Mouse (Mus musculus) lung, embryonic 14.5 days (tissue): ENCODE results near the gene Dlgap4. TPM values are rescaled to one million over a fixed set of nuclear protein-coding genes. Genes with fewer than 3 reads are reported as not detected.
A peak's percentile ranks its signal among the peaks of the same experiment; 100 is the strongest.

Experiments used
- ATAC-seq: fragments of 200-750 bp; cut with Nextera tagmentation; 2 replicates; pipeline ENCODE4 v1.8.0; 2017; ENCODE audit warnings: mild to moderate bottlenecking, moderate TSS enrichment, moderate library complexity; ENCODE audit not compliant: insufficient read depth
- DNase-seq: peaks from one replicate; pipeline ENCODE4 v3.0.0-alpha.2; 2015
- H3K27ac ChIP-seq: fragments of 300-500 bp; sonication (generic); 2 replicates; pipeline ENCODE4 v1.5.1; 2014; ENCODE audit warnings: low read depth, mild to moderate bottlenecking, moderate library complexity
- H3K27me3 ChIP-seq: fragments of 300-500 bp; sonication (generic); 2 replicates; pipeline ENCODE4 v1.6.1; 2014; ENCODE audit warnings: low read length, control low read depth; ENCODE audit not compliant: insufficient read depth
- H3K36me3 ChIP-seq: fragments of 300-500 bp; sonication (generic); 2 replicates; pipeline ENCODE4 v1.6.1; 2014; ENCODE audit warnings: control low read depth; ENCODE audit not compliant: insufficient read depth
- H3K4me1 ChIP-seq: fragments of 300-500 bp; sonication (generic); 2 replicates; pipeline ENCODE4 v1.6.1; 2014; ENCODE audit warnings: antibody characterized with exemption, control low read depth; ENCODE audit not compliant: insufficient read depth
- H3K4me2 ChIP-seq: fragments of 300-500 bp; sonication (generic); 2 replicates; pipeline ENCODE4 v1.6.1; 2014; ENCODE audit warnings: mild to moderate bottlenecking
- H3K4me3 ChIP-seq: fragments of 300-500 bp; sonication (generic); 2 replicates; pipeline ENCODE4 v1.5.1; 2014; ENCODE audit warnings: low read depth, low read length
- H3K9ac ChIP-seq: fragments of 300-500 bp; sonication (generic); 2 replicates; pipeline ENCODE4 v1.6.1; 2014
- H3K9me3 ChIP-seq: fragments of 300-500 bp; sonication (generic); 2 replicates; pipeline ENCODE4 v1.6.1; 2016; ENCODE audit warnings: low read depth, low read length, control low read depth
- CTCF ChIP-seq: IDR thresholded peaks from 2 replicates; pipeline ENCODE4 v1.5.1; 2016; ENCODE audit warnings: antibody characterized with exemption, low read depth
- WGBS: fragments of 180-500 bp; shearing (Covaris S2); extraction: QIAGEN DNeasy Blood & Tissue Kit; methylation state at CpG from one replicate; pipeline ENCODE4 v1.1.7; 2014; 5-methylcytosine and 5-hydroxymethylcytosine counted together
- polyA plus RNA-seq: library from polyadenylated mRNA; unstranded; fragments of >200 nt; fragmentation: Nextera tagmentation; extraction: Ambion mirVana; gene quantifications from 2 replicates; pipeline ENCODE4 v1.2.1, GENCODE M21; 2014

Gene Dlgap4
- polyA plus RNA-seq, 1 experiment from 2014 or later = 78.7 TPM

DNA sequence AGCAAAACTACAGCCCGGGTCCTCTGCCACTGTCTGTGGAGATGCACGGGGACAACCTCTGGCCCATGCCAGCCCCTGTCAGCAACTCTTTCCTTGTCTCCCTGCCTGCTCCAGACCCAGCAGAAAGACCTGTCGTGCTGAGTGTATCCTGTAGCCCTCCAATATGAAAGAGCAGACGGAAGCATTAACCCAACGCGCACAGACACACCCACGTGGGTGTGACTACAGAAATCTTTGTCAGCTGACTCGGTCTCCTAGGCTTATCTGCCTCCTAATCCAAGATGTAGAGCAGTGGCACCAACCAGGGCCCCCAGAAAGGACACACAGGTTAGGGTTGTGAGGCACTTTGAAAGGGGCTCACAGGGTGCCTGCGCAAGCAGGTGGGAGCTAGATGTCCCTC is 9.8 kb upstream of the Dlgap4 start:
- H3K4me2 ChIP-seq = no peak overlapping the region
- no peaks in the 10 kb centered on the region for H3K27me3 ChIP-seq
- DNase-seq (no peak), ATAC-seq (no peak)
- H3K4me3 ChIP-seq = no peak overlapping the region
- H3K9ac ChIP-seq = no peak overlapping the region
- H3K27ac ChIP-seq = no peak overlapping the region
- H3K9me3 ChIP-seq = no peaks in the 10 kb centered on the region
- WGBS = 79% methylated on average over 9 of the region's 9 CpGs
- no peaks in the 10 kb centered on the region for H3K36me3 ChIP-seq
- H3K4me1 ChIP-seq = no peaks in the 10 kb centered on the region
- TF ChIP-seq CTCF = no peak

DNA sequence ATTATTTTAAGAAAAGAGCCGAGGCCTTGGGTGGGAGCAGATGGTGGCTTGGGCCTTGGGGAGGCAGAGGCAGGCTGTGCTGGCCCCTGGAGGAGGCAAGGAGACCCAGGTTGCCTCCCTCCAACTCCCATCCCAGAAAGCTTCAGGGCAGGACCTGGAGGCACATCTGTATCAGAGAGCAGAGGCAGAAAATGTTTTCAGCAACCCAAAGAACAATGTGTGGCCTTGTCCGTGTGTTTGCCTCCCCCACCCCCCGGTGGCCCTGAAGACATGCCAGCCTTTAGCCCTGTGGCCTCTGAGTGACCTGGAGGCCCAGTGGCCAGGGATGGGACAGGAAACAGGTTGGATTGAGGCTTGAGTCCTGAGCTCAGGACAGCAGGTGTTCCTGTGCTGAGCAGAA is 8.4 kb upstream of the Dlgap4 start:
- H3K27me3 ChIP-seq = no peaks in the 10 kb centered on the region
- no peaks in the 10 kb centered on the region for H3K4me1 ChIP-seq
- no peak overlapping the region for H3K4me2 ChIP-seq
- WGBS = 56% methylated on average over 3 of the region's 3 CpGs
- no peak overlapping the region for H3K27ac ChIP-seq
- H3K9ac ChIP-seq = no peak overlapping the region
- DNase-seq (no peak), ATAC-seq (no peak)
- TF ChIP-seq CTCF = no peak
- H3K36me3 ChIP-seq = no peaks in the 10 kb centered on the region
- no peaks in the 10 kb centered on the region for H3K9me3 ChIP-seq
- no peak overlapping the region for H3K4me3 ChIP-seq

DNA sequence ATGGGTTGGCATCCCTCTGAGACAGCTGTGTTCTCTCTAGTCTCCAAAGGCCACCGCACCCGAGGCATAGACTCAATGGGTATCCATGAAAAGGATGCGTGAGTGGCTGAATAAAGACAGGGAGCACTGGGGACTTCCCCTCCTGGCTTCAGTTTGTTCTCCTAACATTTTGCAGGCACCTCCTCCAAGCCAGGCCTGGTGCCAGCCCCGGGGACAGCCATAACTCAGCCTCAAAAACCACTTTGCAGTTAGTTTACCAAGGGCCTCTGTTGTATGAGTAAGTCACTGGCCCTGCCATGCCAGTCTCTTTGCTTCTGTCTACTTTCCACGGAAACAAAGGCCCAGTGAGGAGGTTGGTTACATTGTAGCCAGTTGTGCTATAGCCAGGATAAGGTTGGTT is 7.5 kb upstream of the Dlgap4 start:
- no peaks in the 10 kb centered on the region for H3K36me3 ChIP-seq
- no peak for TF ChIP-seq CTCF
- 62% methylated on average over 5 of the region's 5 CpGs for WGBS
- no peak overlapping the region for H3K4me3 ChIP-seq
- no peak for DNase-seq
- H3K27ac ChIP-seq = no peak overlapping the region
- no peaks in the 10 kb centered on the region for H3K4me1 ChIP-seq
- H3K9ac ChIP-seq = no peak overlapping the region
- ATAC-seq = no peak
- H3K4me2 ChIP-seq = no peak overlapping the region
- H3K27me3 ChIP-seq = no peaks in the 10 kb centered on the region
- H3K9me3 ChIP-seq = no peaks in the 10 kb centered on the region

DNA sequence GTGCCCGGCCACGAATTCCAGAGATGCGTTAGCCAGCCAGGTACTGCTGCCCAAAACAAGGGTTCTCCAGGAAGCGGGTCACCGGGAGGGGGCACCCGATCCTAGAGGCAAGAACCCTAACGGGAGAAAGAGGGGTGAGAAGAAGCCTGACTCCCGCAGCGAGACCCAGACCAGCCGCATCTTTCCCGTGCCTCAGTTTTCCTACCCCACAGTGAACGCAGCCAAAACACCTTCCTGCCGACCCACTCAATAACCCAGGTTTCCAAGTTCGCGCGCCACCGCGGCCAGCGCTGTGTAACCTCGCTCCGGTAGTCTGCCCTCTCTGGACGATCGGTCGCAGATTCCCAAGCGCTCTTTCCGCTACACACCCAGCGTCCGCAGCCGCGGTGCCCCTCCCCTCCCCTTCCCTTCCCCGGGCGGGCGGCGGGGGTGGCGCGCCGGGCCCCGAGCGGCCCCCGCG is 394 bp upstream of the Dlgap4 start:
- DNase-seq (peak; percentile 67), ATAC-seq (peak; percentile 26; the same call in 1 of the 2 replicates)
- no peak overlapping the region for H3K27ac ChIP-seq
- under 1% methylated on average over 41 of the region's 41 CpGs for WGBS
- no peaks in the 10 kb centered on the region for H3K36me3 ChIP-seq
- H3K4me3 ChIP-seq = peak overlapping the region; percentile 64
- H3K9ac ChIP-seq = peak overlapping the region; percentile 54
- peak; percentile 55 for TF ChIP-seq CTCF
- H3K4me2 ChIP-seq = peak overlapping the region; percentile 97
- no peaks in the 10 kb centered on the region for H3K9me3 ChIP-seq
- no peaks in the 10 kb centered on the region; the same call in 1 of the 2 replicates for H3K4me1 ChIP-seq
- peaks cover 58% of the 10 kb centered on the region for H3K27me3 ChIP-seq

DNA sequence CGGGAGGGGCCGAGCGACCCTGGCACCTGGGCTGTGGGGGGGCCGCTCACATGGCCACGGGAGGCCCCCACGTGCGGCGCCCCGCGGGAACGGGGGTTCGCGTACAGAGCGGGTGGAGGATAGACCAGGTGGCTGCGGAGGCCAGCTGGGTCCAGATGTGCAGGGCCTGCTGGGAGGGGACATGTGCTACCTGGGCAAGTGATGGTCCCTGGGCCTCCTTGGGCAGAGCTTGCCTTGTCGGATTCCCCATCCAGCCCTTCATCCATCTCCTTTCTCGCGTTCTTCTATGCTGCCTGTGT is 702 bp downstream of the Dlgap4 start:
- DNase-seq (peak; percentile 17), ATAC-seq (peak; percentile 3; the same call in 1 of the 2 replicates)
- no peaks in the 10 kb centered on the region for H3K9me3 ChIP-seq
- peak overlapping the region; percentile 97 for H3K4me2 ChIP-seq
- H3K36me3 ChIP-seq = no peaks in the 10 kb centered on the region
- TF ChIP-seq CTCF = no peak
- peak overlapping the region; percentile 54 for H3K9ac ChIP-seq
- 2% methylated on average over 17 of the region's 18 CpGs for WGBS
- H3K27me3 ChIP-seq = peaks cover 60% of the 10 kb centered on the region
- peak overlapping the region; percentile 64 for H3K4me3 ChIP-seq
- H3K27ac ChIP-seq = no peak overlapping the region
- no peaks in the 10 kb centered on the region; the same call in 1 of the 2 replicates for H3K4me1 ChIP-seq

DNA sequence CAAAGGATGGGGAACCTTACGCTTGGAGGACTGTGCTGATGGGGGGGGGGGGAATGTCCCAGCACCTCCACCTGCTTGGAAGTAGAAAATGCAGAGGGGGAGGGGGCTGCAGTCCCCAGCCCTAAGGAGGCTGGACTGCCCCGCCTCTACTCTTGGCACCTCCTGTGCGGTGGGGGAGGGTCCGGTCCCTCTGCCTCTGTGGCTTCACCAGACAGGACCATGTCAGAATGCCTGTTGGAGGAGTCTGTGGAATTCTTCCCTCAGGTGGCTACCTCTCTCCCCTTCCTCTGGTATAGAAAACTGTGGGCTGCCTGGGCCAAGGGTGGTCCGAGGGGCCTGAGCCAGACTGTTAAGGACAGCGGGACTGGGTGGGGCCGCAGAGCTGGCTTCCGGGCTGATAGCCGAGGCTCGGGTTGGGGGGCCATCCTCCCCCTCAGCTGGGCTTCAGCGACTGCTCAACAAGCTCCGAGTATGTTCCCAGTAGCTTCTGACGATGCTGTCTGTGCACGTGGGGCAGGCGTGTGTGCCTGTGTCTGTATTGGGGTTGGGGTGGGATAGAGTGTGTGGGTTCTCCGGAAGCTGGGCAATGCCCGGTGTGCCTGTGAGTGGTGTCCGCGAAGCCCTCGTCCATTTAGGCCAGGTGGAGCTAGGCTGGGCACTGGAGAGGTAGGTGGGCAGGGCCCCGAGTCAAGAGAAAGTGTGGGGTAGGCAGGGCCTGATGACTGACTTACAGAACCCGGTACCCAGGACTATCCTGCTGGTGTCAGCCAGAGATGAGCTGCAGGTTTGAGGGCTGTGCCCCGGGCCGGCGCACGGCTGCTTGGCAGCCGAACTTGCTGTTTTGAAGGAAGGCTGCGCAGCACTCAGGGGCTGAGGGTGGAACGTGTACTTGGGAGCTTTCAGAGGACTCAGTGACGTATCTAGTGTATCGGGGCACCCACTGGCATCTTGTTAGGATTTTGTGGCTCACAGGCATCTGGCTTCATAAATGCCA is 1.5 kb downstream of the Dlgap4 start:
- ATAC-seq = no peak
- H3K9ac ChIP-seq = no peak overlapping the region
- 9% methylated on average over 31 of the region's 31 CpGs for WGBS

DNA sequence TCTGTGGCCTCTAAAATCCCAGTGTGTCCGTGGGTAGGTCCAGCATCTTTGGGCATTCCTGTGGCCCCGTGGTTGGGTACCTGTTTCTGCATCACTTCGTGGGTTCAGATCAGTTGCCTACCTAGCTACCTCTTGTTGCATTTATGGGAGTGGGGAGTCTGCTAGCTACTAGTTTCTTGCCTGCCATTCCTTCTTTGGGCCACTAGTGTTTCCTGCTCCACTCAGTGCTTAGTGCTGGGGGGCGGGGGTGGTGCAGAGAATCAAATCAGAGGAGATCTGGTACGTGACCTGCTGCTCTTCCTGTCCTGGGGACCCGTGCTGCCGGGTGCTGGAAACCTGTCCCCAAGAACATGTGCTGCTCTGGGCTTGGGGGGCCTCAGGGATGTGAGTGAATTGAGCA is 3.0 kb downstream of the Dlgap4 start:
- H3K36me3 ChIP-seq = no peaks in the 10 kb centered on the region
- DNase-seq (no peak), ATAC-seq (no peak)
- no peaks in the 10 kb centered on the region; the same call in 1 of the 2 replicates for H3K4me1 ChIP-seq
- 73% methylated on average over 7 of the region's 7 CpGs for whole genome bisulfite sequencing
- H3K9ac ChIP-seq = no peak overlapping the region
- H3K27me3 ChIP-seq = peaks cover 59% of the 10 kb centered on the region
- TF ChIP-seq CTCF = no peak; the same call in 1 of the 2 replicates
- H3K27ac ChIP-seq = no peak overlapping the region
- no peak overlapping the region for H3K4me3 ChIP-seq
- no peaks in the 10 kb centered on the region for H3K9me3 ChIP-seq
- no peak overlapping the region for H3K4me2 ChIP-seq

More for the DNA sequence above, 1.5 kb downstream of the Dlgap4 start:
- Histone ChIP-seq H3K4me3 (peak overlapping the region; percentile 64; the same call in 1 of the 2 replicates), H3K27me3 (peaks cover 64% of the 10 kb centered on the region), H3K4me2 (peak overlapping the region; percentile 97), H3K36me3 (no peaks in the 10 kb centered on the region), H3K9me3 (no peaks in the 10 kb centered on the region), H3K27ac (no peak overlapping the region), H3K4me1 (no peaks in the 10 kb centered on the region; the same call in 1 of the 2 replicates)
- TF ChIP-seq CTCF = no peak
- peak; percentile 5 for DNase-seq
